Mouse (Mus musculus) MEL (cell line): ENCODE data around the gene Hspe1. TPM values are rescaled to one million over a fixed set of nuclear protein-coding genes. Genes with fewer than 3 reads are reported as not detected.

ENCODE experiments used
- DNase-seq: peaks from one replicate; pipeline ENCODE4 v3.0.0; 2011; ENCODE audit warnings: low read depth, low spot score
- H3K27ac ChIP-seq: 2 replicates; pipeline ENCODE4 v1.5.1; 2012; ENCODE audit warnings: low read depth, mild to moderate bottlenecking, control low read depth, low read length, moderate library complexity; ENCODE audit not compliant: control insufficient read depth
- H3K27me3 ChIP-seq, 2 experiments: fragments of 150-350 bp in 1 of 2; sonication (generic) in 1 of 2; 2 replicates each; pipeline ENCODE4 v1.6.1; 2012; ENCODE audit warnings: low read length in 2 of 2, mild to moderate bottlenecking in 2 of 2, improper control_type of control experiment in 1 of 2, moderate library complexity in 1 of 2; ENCODE audit not compliant: insufficient read depth in 2 of 2, control insufficient read depth in 1 of 2
- H3K36me3 ChIP-seq, 2 experiments: 2 replicates each; pipeline ENCODE4 v1.6.1; 2012 to 2014; ENCODE audit warnings: low read length in 2 of 2, improper control_type of control experiment in 1 of 2, inconsistent platforms in 1 of 2, mild to moderate bottlenecking in 1 of 2; ENCODE audit not compliant: insufficient read depth in 2 of 2, control insufficient read depth in 1 of 2
- H3K4me1 ChIP-seq, 2 experiments: fragments of 150-350 bp in 1 of 2; sonication (generic) in 1 of 2; 2 replicates each; pipeline ENCODE4 v1.6.1; 2012; ENCODE audit warnings: low read length in 2 of 2, improper control_type of control experiment in 1 of 2, mild to moderate bottlenecking in 1 of 2; ENCODE audit not compliant: insufficient read depth in 2 of 2, control insufficient read depth in 1 of 2
- H3K4me3 ChIP-seq, 2 experiments: fragments of 150-350 bp in 1 of 2; sonication (generic) in 1 of 2; 2 replicates each; pipeline ENCODE4 v1.5.1; 2012; ENCODE audit warnings: low read depth in 2 of 2, low read length in 2 of 2, mild to moderate bottlenecking in 2 of 2, moderate library complexity in 2 of 2, control low read depth in 1 of 2, improper control_type of control experiment in 1 of 2; ENCODE audit not compliant: control insufficient read depth in 1 of 2, insufficient read depth in 1 of 2
- H3K79me2 ChIP-seq: 2 replicates; pipeline ENCODE4 v1.6.1; 2012; ENCODE audit warnings: mild to moderate bottlenecking, low read length, moderate library complexity; ENCODE audit not compliant: control insufficient read depth, poor library complexity, insufficient read depth
- H3K9ac ChIP-seq: 2 replicates; pipeline ENCODE4 v1.6.1; 2012; ENCODE audit warnings: low read depth, mild to moderate bottlenecking, control low read depth, low read length, moderate library complexity; ENCODE audit not compliant: control insufficient read depth, poor library complexity, severe bottlenecking
- H3K9me3 ChIP-seq: fragments of 150-350 bp; sonication (generic); replicated peaks from 2 replicates; pipeline ENCODE4 v1.6.1; 2012; ENCODE audit warnings: mild to moderate bottlenecking, low read length, improper control_type of control experiment, moderate library complexity; ENCODE audit not compliant: insufficient read depth
- BHLHE40 ChIP-seq: IDR thresholded peaks from 2 replicates; pipeline ENCODE4 v1.6.1; 2012; ENCODE audit warnings: low read depth, mild to moderate bottlenecking, inconsistent platforms, low read length, improper control_type of control experiment, borderline replicate concordance
- CHD1 ChIP-seq: IDR thresholded peaks from 2 replicates; pipeline ENCODE4 v1.6.1; 2012; ENCODE audit warnings: low read depth, mild to moderate bottlenecking, inconsistent platforms, low read length, improper control_type of control experiment
- CHD2 ChIP-seq: IDR thresholded peaks from 2 replicates; pipeline ENCODE4 v1.6.1; 2011; ENCODE audit warnings: low read length, improper control_type of control experiment
- CTCF ChIP-seq, 3 experiments: IDR thresholded peaks in 2 of 3; conservative IDR thresholded peaks in 1 of 3; 2 replicates each; pipeline ENCODE4 v1.5.1; 2011 to 2012; ENCODE audit warnings: low read length in 3 of 3, low read depth in 2 of 3, mild to moderate bottlenecking in 2 of 3, improper control_type of control experiment in 1 of 3, inconsistent platforms in 1 of 3, mixed read lengths in 1 of 3, moderate library complexity in 1 of 3; ENCODE audit not compliant: control insufficient read depth in 1 of 3, insufficient read depth in 1 of 3, poor library complexity in 1 of 3, severe bottlenecking in 1 of 3
- E2F4 ChIP-seq: IDR thresholded peaks from 2 replicates; pipeline ENCODE4 v1.6.1; 2011; ENCODE audit warnings: low read depth, low read length, improper control_type of control experiment, borderline replicate concordance
- ELF1 ChIP-seq: IDR thresholded peaks from 2 replicates; pipeline ENCODE4 v1.6.1; 2014; ENCODE audit warnings: low read depth, mild to moderate bottlenecking, inconsistent platforms, low read length, improper control_type of control experiment, moderate library complexity
- EP300 ChIP-seq, 2 experiments: IDR thresholded peaks; 2 replicates each; pipeline ENCODE4 v1.6.1; 2011; ENCODE audit warnings: improper control_type of control experiment in 2 of 2, low read length in 2 of 2, low read depth in 1 of 2, mild to moderate bottlenecking in 1 of 2
- ETS1 ChIP-seq: IDR thresholded peaks from 2 replicates; pipeline ENCODE4 v1.6.1; 2012; ENCODE audit warnings: low read depth, mild to moderate bottlenecking, inconsistent platforms, low read length, improper control_type of control experiment, moderate library complexity
- GABPA ChIP-seq: IDR thresholded peaks from 2 replicates; pipeline ENCODE4 v1.6.1; 2012; ENCODE audit warnings: low read depth, mild to moderate bottlenecking, inconsistent platforms, low read length, improper control_type of control experiment, moderate library complexity
- GATA1 ChIP-seq: IDR thresholded peaks from 2 replicates; pipeline ENCODE4 v1.6.1; 2011; ENCODE audit warnings: low read depth, low read length, improper control_type of control experiment
- HCFC1 ChIP-seq: IDR thresholded peaks from 2 replicates; pipeline ENCODE4 v1.6.1; 2012; ENCODE audit warnings: low read depth, mild to moderate bottlenecking, inconsistent platforms, low read length, improper control_type of control experiment, moderate library complexity
- JUND ChIP-seq: IDR thresholded peaks from 2 replicates; pipeline ENCODE4 v1.6.1; 2011; ENCODE audit warnings: low read depth, mild to moderate bottlenecking, improper control_type of control experiment, low read length
- KAT2A ChIP-seq: conservative IDR thresholded peaks from 2 replicates; pipeline ENCODE4 v1.6.1; 2012; ENCODE audit warnings: low read depth, low read length, improper control_type of control experiment, inconsistent platforms
- MAFK ChIP-seq: IDR thresholded peaks from 2 replicates; pipeline ENCODE4 v1.6.1; 2011; ENCODE audit warnings: low read depth, mild to moderate bottlenecking, low read length, improper control_type of control experiment, borderline replicate concordance
- MAX ChIP-seq: IDR thresholded peaks from 2 replicates; pipeline ENCODE4 v1.6.1; 2011; ENCODE audit warnings: low read length, improper control_type of control experiment
- MAZ ChIP-seq: IDR thresholded peaks from 2 replicates; pipeline ENCODE4 v1.6.1; 2012; ENCODE audit warnings: low read depth, mild to moderate bottlenecking, inconsistent platforms, low read length, improper control_type of control experiment
- MEF2A ChIP-seq: IDR thresholded peaks from 2 replicates; pipeline ENCODE4 v1.6.1; 2014; ENCODE audit warnings: low read depth, mild to moderate bottlenecking, inconsistent platforms, low read length, improper control_type of control experiment; ENCODE audit not compliant: poor library complexity, insufficient replicate concordance, severe bottlenecking; ENCODE audit errors: extremely low read depth
- MXI1 ChIP-seq: IDR thresholded peaks from 2 replicates; pipeline ENCODE4 v1.6.1; 2011; ENCODE audit warnings: mild to moderate bottlenecking, low read depth, low read length, improper control_type of control experiment
- MYB ChIP-seq: IDR thresholded peaks from 2 replicates; pipeline ENCODE4 v1.6.1; 2011; ENCODE audit warnings: mild to moderate bottlenecking, low read depth, low read length, improper control_type of control experiment
- MYC ChIP-seq: IDR thresholded peaks from 2 replicates; pipeline ENCODE4 v1.6.1; 2011; ENCODE audit warnings: low read depth, mild to moderate bottlenecking, low read length, improper control_type of control experiment, moderate library complexity
- NELFE ChIP-seq: IDR thresholded peaks from 2 replicates; pipeline ENCODE4 v1.6.1; 2011; ENCODE audit warnings: low read depth, low read length, improper control_type of control experiment
- NRF1 ChIP-seq: IDR thresholded peaks from 2 replicates; pipeline ENCODE4 v1.6.1; 2014; ENCODE audit warnings: low read depth, mild to moderate bottlenecking, inconsistent platforms, low read length, improper control_type of control experiment, moderate library complexity; ENCODE audit not compliant: poor library complexity, insufficient read depth, severe bottlenecking
- POLR2A ChIP-seq, 2 experiments: IDR thresholded peaks; 2 replicates each; pipeline ENCODE4 v1.6.1; 2011 to 2012; ENCODE audit warnings: low read length in 2 of 2, mild to moderate bottlenecking in 2 of 2, control low read depth in 1 of 2, improper control_type of control experiment in 1 of 2, low read depth in 1 of 2, moderate library complexity in 1 of 2; ENCODE audit not compliant: control insufficient read depth in 1 of 2, insufficient read depth in 1 of 2, poor library complexity in 1 of 2
- POLR2AphosphoS2 ChIP-seq: IDR thresholded peaks from 2 replicates; pipeline ENCODE4 v1.6.1; 2011; ENCODE audit warnings: low read length, improper control_type of control experiment
- POLR2AphosphoS5 ChIP-seq: IDR thresholded peaks from 2 replicates; pipeline ENCODE4 v1.6.1; 2012; ENCODE audit warnings: low read depth, borderline replicate concordance, mild to moderate bottlenecking, inconsistent platforms, low read length, moderate library complexity, mixed read lengths
- RCOR1 ChIP-seq: IDR thresholded peaks from 2 replicates; pipeline ENCODE4 v1.6.1; 2012; ENCODE audit warnings: low read depth, mild to moderate bottlenecking, inconsistent platforms, low read length, improper control_type of control experiment
- SIN3A ChIP-seq: IDR thresholded peaks from 2 replicates; pipeline ENCODE4 v1.6.1; 2012; ENCODE audit warnings: low read length, improper control_type of control experiment, inconsistent platforms
- SMC3 ChIP-seq: IDR thresholded peaks from 2 replicates; pipeline ENCODE4 v1.6.1; 2011; ENCODE audit warnings: low read depth, low read length, improper control_type of control experiment
- TAL1 ChIP-seq: IDR thresholded peaks from 2 replicates; pipeline ENCODE4 v1.6.1; 2012; ENCODE audit warnings: mild to moderate bottlenecking, inconsistent platforms, low read length, moderate library complexity, mixed read lengths
- TBP ChIP-seq: IDR thresholded peaks from 2 replicates; pipeline ENCODE4 v1.8.0; 2011; ENCODE audit warnings: low read depth, low read length, improper control_type of control experiment
- UBTF ChIP-seq: IDR thresholded peaks from 2 replicates; pipeline ENCODE4 v1.6.1; 2012; ENCODE audit warnings: low read depth, mild to moderate bottlenecking, inconsistent platforms, low read length, improper control_type of control experiment, moderate library complexity, borderline replicate concordance; ENCODE audit not compliant: insufficient read depth
- USF1 ChIP-seq: IDR thresholded peaks from 2 replicates; pipeline ENCODE4 v1.6.1; 2014; ENCODE audit warnings: low read depth, mild to moderate bottlenecking, inconsistent platforms, low read length, improper control_type of control experiment, moderate library complexity
- USF2 ChIP-seq, 2 experiments: IDR thresholded peaks; 2 replicates each; pipeline ENCODE4 v1.6.1; 2011 to 2012; ENCODE audit warnings: improper control_type of control experiment in 2 of 2, low read length in 2 of 2, borderline replicate concordance in 1 of 2, inconsistent platforms in 1 of 2, low read depth in 1 of 2, mild to moderate bottlenecking in 1 of 2; ENCODE audit not compliant: insufficient read depth in 1 of 2
- ZC3H11A ChIP-seq: IDR thresholded peaks from 2 replicates; pipeline ENCODE4 v1.6.1; 2012; ENCODE audit warnings: low read depth, mild to moderate bottlenecking, inconsistent platforms, low read length, improper control_type of control experiment
- ZKSCAN1 ChIP-seq: IDR thresholded peaks from 2 replicates; pipeline ENCODE4 v1.6.1; 2012; ENCODE audit warnings: low read depth, mild to moderate bottlenecking, inconsistent platforms, low read length, improper control_type of control experiment, moderate library complexity
- ZMIZ1 ChIP-seq: IDR thresholded peaks from 2 replicates; pipeline ENCODE4 v1.6.1; 2012; ENCODE audit warnings: low read depth, mild to moderate bottlenecking, inconsistent platforms, low read length, improper control_type of control experiment, moderate library complexity
- ZNF384 ChIP-seq: IDR thresholded peaks from 2 replicates; pipeline ENCODE4 v1.6.1; 2012; ENCODE audit warnings: low read depth, mild to moderate bottlenecking, inconsistent platforms, low read length, improper control_type of control experiment
- polyA plus RNA-seq, 2 experiments: library from polyadenylated mRNA; stranded (reverse) in 1 of 2; unstranded in 1 of 2; fragments of >175 nt in 1 of 2; fragments of >200 nt in 1 of 2; gene quantifications; 2 replicates each; pipeline versions ENCODE4 v1.2.1 to v1.2.4; 2012; ENCODE audit warnings: low replicate concordance in 2 of 2, low read depth in 1 of 2; ENCODE audit not compliant: insufficient read length in 2 of 2, insufficient read depth in 1 of 2, missing spikeins in 1 of 2
- total RNA-seq: library from RNA; depleted of rRNA; stranded (reverse); fragments of 300-350 nt; gene quantifications from 2 replicates; pipeline ENCODE4 v1.2.3, GENCODE M21; 2012

Hspe1 gene
- total and polyA plus RNA-seq, 3 experiments, result 752 to 942 TPM; not detected in 1

- Histone ChIP-seq H3K27me3 (no peaks in the 10 kb centered on the region), H3K4me3 (peak overlapping the region; percentile 85 to 97), H3K36me3 (peaks cover 22 to 56% of the 10 kb centered on the region in 2 experiments), H3K27ac (peak overlapping the region; percentile 82), H3K9me3 (no peaks in the 10 kb centered on the region), H3K79me2 (peaks cover 71% of the 10 kb centered on the region), H3K4me1 (peaks cover 4 to 22% of the 10 kb centered on the region in 2 experiments; a peak in 3 of 4 replicates), H3K9ac (peak overlapping the region; percentile 96)
- DNase-seq, result no peak
- no peak; the same call in 1 of the 2 replicates for TF ChIP-seq UBTF
- peak; percentile 67; the same call in 1 of the 2 replicates for TF ChIP-seq BHLHE40
- TF ChIP-seq ELF1, result no peak
- no peak for TF ChIP-seq TAL1
- TF ChIP-seq CHD1, result 0 out of 2 replicates have a peak, but pooled peaks have one; percentile 19
- TF ChIP-seq GATA1, result no peak
- TF ChIP-seq POLR2AphosphoS5, result no peak
- TF ChIP-seq GABPA, result no peak
- TF ChIP-seq RCOR1, result no peak
- TF ChIP-seq TBP, result no peak
- TF ChIP-seq MAX, result peak; percentile 91
- no peak for TF ChIP-seq KAT2A
- TF ChIP-seq NRF1, result no peak
- peak; percentile 78; the same call in 1 of the 2 replicates for TF ChIP-seq POLR2AphosphoS2
- no peak for TF ChIP-seq HCFC1
- TF ChIP-seq MEF2A, result no peak
- TF ChIP-seq CTCF (IDR thresholded peaks at IDR 0.05 in 2 of 3, conservative IDR thresholded peaks at IDR 0.05 in 1 of 3; ENCODE audit: control insufficient read depth in 1 of 3, insufficient read depth in 1 of 3, low read depth in 2 of 3, low read length in 3 of 3, poor library complexity in 1 of 3, severe bottlenecking in 1 of 3), result no peak
- TF ChIP-seq MYB, result no peak
- no peak for TF ChIP-seq MAFK
- TF ChIP-seq SMC3, result no peak
- peak; percentile 61 to 68; a peak in 2 of 4 replicates for TF ChIP-seq POLR2A (IDR thresholded peaks at IDR 0.05; ENCODE audit: control insufficient read depth in 1 of 2, insufficient read depth in 1 of 2, low read depth in 1 of 2, low read length in 2 of 2, poor library complexity in 1 of 2)
- TF ChIP-seq ZC3H11A, result no peak
- peak; percentile 53 for TF ChIP-seq SIN3A
- TF ChIP-seq USF2 (IDR thresholded peaks at IDR 0.05; ENCODE audit: borderline replicate concordance in 1 of 2, insufficient read depth in 1 of 2, low read depth in 1 of 2, low read length in 2 of 2), result no peak
- no peak for TF ChIP-seq MAZ
- TF ChIP-seq ZNF384, result no peak
- peak; percentile 65 for TF ChIP-seq USF1
- peak; percentile 78 for TF ChIP-seq ZMIZ1
- TF ChIP-seq ETS1, result no peak
- peak; percentile 88 for TF ChIP-seq MXI1
- TF ChIP-seq ZKSCAN1, result no peak
- TF ChIP-seq EP300 (IDR thresholded peaks at IDR 0.05; ENCODE audit: low read depth in 1 of 2, low read length in 2 of 2), result no peak; a peak in 1 of 4 replicates
- no peak for TF ChIP-seq JUND
- TF ChIP-seq NELFE, result peak; percentile 86
- TF ChIP-seq MYC, result peak; percentile 96
- no peak for TF ChIP-seq E2F4
- no peak for TF ChIP-seq CHD2
These were observed 479 bp upstream of the Hspe1 start for GRCm38 (mm10) chr1:55087401-55087904.
